Mouse (Mus musculus) cerebellum, adult (tissue): Measurements from ENCODE around the gene Gm10135.
A peak's percentile ranks its signal among the peaks of the same experiment; 100 is the strongest.
"Not testable (repeated sequence)": the region's sequence is repeated elsewhere in the genome, so short reads cannot be mapped to it uniquely, and the experiment has no call there.

Experiments
- ATAC-seq: cut with Nextera tagmentation; 2 replicates; pipeline ENCODE4 v1.9.2; 2017; ENCODE audit warnings: mild to moderate bottlenecking, moderate library complexity, mixed read lengths; ENCODE audit not compliant: insufficient number of reproducible peaks, low FRiP score, low TSS enrichment

The Gm10135 gene

DNA sequence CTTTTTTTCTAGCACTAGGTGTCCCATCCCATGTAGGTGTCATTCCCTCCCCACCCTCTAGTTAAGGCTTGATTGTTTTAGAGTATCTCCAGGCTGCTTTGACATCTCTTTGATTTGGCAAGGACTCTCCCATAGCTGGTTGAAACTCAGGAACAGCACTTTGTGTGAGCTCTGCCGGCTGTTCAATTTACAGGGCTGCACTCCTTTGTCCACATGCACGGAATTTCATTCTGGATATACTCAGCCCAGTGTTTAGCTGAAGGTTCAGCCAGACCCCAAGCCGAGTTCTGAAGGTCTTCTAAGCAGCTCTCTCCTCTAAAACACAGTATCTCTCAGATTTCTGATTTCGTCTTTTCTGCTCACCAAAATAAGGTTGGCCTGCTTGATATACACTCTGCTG is 2.1 kb downstream of the Gm10135 start:
- no peak for ATAC-seq

DNA sequence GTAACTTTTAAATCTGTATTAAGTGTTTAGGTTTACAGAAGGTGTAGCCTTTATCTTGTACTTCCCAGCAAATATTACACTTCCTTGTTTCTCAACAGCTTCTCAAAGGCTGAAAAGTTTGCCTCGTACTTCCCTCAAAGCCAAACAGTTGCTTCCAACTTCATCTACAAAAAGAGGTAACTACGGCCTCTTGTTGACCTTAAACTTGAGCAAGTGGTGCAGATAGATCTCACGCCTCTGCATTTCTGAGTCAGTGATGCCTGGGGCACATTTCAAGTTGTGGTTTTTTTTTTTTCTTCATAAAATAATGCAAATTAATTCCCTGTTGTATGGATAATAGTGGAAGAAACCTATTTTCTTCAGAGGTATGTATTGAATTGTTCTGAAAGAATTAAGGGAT is 8.8 kb downstream of the Gm10135 start:
- no peak for ATAC-seq

DNA sequence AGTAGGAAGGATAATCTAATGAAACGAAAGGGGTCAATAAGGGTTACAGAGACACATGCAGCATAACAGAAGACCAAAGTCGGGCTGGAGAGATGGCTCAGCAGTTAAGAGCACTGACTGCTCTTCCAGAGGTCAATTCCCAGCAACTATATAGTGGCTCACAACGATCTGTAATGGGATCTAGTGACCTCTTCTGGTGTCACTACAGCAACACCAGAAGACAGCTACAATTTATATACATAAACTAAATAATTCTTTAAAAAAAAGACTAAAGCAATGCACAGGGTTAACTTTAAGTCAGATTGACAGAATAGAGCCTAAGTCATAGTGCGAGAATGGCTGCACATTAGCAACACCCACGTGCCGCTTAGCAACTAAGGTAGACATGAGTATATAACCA is 14.4 kb downstream of the Gm10135 start:
- ATAC-seq: no peak

DNA sequence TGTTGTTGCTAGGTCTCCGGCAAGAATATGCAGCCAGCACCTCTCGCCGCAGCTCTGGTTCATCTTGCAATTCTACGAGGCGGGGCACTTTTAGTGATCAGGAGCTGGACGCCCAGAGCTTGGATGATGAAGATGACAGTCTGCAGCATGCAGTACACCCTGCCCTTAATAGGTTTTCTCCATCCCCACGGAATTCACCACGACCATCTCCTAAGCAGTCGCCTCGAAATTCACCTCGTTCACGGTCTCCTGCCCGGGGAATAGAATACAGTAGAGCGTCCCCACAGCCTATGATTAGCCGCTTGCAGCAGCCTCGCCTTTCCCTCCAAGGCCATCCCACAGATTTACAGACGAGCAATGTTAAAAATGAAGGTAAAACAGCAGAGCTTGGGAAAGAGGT is 17.2 kb downstream of the Gm10135 start:
- ATAC-seq: no peak

DNA sequence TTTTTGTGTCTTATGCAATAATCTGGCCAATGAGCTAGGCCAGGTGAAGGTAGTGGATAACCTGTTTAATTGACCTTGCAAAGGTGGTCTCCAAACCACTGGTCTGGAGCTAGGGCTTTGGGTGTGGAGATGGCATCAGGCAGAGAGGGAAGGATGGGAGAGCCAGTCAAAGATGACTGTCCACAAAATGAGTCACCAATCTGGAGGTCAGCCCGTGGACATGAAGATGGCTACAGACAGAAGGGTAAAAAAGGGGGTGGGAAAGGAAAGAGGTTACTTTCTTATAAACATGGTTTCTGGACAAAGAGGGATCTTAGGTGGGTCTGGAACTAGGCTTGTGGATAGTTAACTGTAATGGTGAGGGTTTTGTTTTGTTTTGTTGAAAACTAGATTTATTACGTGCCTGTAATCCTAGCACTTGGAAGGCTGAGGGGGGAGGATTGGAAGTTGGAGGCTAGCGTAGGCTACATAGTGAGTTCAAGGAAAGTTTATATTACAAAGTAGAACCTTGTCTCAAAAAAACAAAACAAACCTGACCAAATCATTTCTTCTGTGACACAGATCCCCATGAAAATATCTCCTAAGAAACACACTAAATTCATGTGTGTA is 20.4 kb downstream of the Gm10135 start:
- ATAC-seq: no peak

DNA sequence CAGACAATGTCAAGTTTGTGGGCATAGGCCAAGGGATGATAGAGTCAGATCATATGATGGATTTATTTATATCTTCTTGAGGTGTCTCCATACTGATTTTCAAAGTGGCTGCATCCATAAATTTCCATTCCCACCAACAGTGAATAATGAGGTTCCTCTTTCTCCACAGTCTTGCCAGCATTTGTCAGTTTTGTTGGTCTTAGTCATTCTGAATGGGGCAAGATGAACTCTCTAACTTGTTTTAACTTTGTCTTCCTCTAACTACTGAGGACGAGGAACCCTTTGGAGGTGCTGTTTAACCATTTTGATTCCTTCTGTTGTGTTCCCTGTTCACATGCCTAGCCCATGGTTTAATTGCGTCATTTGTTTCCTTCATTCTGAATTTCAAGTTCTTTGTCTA is 24.2 kb downstream of the Gm10135 start:
- ATAC-seq: no peak

DNA sequence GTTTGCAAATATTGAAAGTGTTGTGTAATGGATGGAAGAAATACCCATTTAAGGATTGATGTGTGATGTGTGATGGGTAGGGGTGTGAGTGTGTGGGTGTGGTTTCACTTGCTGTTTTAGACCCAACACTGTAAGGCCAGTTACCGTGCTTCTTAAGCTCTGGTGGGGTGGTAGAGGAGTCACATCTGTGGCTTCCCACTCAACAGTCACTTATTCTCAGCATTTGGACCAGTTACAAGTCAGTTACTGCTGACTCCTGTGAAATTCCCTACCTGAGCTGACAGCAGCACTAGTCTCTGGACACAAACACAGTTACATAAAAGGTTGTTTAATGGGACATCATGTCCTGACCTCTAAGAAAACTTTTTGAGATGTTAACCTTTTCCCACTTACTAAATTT is 26.4 kb downstream of the Gm10135 start:
- peak; percentile 31; the same call in 1 of the 2 replicates for ATAC-seq

DNA sequence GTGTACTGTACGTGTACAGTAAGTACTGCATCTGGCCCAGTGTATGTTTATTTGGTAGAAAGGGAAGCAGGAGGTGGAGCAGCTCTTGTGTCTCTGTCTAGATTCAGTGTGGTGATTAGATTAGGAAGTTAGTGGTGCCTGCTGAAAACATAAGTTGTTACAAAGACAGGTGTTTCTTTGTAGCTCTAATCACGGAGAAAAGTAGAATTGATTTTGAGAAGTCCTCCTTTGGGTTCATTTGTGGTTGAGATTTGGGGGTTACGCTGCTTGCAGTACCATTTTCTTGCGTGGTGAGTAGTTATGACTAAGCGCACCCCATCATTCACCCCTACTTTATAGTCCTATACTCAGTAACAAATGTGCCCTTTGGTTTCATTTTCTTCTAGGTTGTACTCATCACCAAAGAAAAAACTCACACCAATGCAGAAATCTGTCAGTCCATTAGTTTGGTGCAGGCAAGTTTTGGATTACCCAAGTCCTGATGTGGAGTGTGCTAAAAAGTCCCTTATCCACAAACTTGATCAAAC is 33.5 kb downstream of the Gm10135 start:
- ATAC-seq: no peak

DNA sequence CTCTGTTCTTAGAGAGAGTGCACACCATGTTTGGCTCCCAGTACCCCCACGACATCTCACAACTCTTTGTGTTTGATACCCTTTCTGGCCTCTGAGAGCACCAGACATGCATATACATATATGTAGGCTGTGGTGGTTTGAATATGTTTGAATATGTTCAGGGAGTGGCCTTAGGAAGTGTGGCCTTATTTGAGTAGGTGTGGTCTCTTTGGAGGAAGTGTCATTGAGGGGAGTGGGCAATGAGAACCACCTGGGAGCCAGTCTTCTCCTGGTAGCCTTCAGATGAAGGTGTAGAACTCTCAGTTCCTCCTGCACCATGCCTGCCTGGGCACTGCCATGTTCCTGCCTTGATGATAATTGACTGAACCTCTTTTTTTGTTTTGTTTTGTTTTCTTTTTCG is 35.2 kb downstream of the Gm10135 start:
- no peak for ATAC-seq

DNA sequence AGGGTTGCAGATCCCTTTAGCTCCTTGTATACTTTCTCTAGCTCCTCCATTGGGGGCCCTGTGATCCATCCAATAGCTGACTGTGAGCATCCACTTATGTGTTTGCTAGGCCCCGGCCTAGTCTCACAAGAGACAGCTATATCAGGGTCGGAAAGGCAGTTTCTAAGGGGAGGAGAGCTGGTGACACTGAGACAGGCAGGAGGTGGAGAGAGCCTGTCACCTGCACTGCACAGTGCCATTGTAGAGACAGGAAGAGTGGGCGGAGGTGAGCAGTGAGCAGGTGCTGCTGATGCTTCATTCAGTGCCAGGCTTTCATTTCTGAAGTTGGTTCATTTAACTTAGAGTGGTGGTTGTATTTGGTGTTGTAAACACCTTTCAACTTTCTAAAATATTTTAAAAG is 36.1 kb downstream of the Gm10135 start:
- not testable (repeated sequence) for ATAC-seq

DNA sequence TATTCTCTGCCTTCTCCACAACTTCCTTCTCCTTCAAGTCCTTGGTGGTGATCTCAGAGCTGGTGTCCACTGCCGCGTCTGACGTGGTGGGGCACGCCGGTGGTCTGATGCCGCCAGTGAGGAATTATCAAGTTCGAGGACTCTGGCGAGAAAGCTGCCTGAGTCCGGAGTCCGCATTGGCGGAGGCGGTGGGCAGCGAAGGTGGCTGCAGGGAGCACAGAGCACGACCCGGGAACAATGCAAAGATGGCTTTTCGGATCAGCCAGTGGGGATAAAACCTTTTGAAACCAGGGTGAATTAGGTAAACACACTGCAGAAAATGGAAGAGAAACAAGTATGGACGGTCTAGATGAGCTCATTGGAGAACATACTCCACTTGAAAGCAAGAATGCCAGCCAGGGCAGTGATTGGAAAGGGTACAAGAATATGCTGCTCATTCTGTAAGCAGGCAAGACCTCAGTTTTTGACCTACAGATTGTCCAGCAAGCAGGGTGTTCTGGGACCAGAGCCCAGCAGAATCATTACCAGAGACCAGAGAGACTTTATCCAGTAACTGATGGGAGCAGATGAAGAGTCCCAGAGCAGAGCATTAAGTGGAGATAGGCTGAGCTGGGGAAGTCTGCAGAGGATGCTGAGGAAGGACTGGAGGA is 41.4 kb downstream of the Gm10135 start:
- ATAC-seq: no peak

DNA sequence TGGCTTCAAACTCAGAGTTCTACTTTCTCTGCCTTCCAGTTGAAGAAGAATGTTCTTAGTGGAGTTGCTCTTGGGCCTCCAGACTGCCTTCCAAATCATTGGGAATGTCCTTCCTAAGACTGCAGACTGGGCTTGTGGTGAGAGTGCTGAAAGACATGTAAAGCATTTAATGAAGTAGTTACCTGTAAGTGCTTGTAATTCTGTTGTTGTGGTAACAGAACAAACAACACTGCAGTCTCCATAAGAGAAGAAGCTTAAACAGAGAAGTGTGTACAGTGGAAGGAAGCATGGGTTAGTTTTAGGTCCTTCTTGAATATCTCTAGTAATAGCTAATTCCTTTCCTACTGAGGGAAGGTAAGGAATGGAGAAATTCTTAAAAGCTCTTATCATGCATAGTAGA is 47.4 kb downstream of the Gm10135 start:
- ATAC-seq: no peak

DNA sequence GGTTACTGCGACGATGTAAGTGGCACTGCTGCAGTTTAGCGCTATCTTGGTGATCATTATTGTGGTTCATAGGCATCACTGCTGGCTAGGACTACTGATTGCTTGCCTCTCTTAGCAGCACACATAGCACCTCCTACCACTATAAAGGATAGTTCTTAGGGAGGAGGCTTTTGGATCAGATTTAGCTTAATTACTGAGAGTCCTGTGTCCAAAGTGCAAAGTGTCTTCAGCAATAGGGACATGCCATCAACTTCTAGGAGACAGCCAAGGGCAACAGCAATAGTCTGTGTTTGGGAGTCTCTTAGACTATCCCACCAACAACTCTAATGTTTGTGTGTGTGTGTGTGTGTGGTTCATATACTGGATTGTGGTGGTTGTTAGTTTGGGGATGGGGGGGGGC is 51.7 kb downstream of the Gm10135 start:
- no peak for ATAC-seq

DNA sequence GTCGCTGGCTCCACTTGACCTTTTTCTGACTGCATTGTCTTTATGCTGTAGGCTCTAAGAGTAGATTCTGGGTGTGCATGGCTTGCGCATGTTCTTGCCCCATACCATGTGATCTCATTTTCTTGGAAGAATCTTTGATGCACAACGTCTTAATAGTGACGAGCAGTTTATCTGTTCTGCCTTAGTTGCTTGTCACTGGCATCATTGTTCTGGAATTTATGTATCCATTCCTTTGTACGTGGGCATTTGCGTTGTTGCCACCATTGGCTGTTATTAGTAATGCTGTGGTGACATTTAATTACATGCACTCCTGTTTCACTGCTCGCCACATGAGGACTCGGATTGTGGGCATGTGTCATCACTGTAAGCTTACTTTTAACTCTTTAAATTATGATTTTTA is 53.3 kb downstream of the Gm10135 start:
- no peak for ATAC-seq

DNA sequence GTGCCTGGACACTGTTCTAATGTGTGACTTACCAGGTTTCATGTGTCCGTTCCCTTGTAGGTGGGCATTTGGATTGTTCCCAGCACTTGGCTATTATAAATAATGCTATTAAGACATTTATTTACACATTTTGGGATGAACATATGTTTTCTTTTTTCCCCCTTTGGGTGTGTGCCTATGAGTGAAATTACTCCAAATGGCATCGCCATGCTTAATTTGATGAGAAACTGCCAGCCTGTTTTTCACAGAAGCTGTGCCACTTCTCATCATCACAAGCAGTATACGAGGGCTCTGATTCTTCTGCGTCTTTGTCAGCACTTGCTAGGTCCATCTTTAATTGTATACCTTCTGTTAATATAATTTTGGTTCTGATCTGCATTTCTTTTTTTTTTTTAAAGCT is 54.1 kb downstream of the Gm10135 start:
- ATAC-seq: no peak

DNA sequence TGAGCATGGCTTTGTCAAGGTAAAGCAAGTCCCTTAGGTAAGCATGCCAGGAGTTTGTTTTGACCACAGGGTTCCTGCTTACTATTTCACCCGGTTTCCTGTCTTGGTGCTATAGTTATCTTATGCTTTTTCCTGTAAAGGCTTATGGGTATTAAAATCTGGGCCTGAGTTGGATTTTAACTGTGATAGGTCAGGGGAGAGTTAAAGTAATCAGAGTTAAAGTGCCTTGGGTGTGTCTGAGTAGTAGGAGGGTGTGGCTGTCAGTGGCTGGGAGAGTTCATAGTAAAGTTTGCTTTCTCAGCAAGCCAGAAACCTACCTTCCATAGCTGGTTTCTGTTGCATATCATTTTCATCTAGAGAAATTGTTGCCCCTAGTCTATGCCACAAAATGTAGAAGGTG is 57.7 kb downstream of the Gm10135 start:
- ATAC-seq: no peak

DNA sequence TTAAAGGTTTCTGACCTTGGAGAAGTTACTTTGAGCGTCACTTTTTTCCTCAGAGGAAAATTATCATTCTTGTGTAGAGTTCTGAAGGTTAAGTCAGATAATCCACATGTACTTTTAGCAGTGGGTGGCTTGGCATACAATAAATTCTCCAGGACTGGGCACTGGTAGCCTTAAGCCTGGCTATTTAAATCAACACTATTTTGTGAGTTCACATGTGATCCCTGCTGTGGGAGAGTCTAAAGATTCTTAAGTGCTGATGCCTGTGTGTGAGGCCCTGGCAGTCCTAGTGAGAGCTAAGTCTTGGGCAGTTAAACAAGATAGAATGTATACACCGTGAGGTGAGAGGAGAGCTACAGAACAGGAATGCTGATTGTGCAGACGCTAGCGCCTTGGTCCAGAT is 58.5 kb downstream of the Gm10135 start:
- ATAC-seq: no peak
